Mouse (Mus musculus) heart, postnatal 0 days (tissue): ENCODE results near the gene Ly6g6f.

ENCODE experiments used
- CTCF ChIP-seq: IDR thresholded peaks from 2 replicates; pipeline ENCODE4 v1.5.1; 2016; ENCODE audit warnings: antibody characterized with exemption, control low read depth, low read depth
- EP300 ChIP-seq: IDR thresholded peaks from 2 replicates; pipeline ENCODE4 v1.6.1; 2016; ENCODE audit warnings: antibody characterized with exemption, low read depth

- TF ChIP-seq CTCF (no peak), EP300 (no peak)
Measured at GRCm38 (mm10) chr17:35132174-35132560, 46.8 kb upstream of the Ly6g6f start.
